Mouse (Mus musculus): ENCODE measurements around the gene Reep3.

- TF ChIP-seq TAL1 (IDR thresholded peaks at IDR 0.05; ENCODE audit: low read length) (no peak), GATA1 (IDR thresholded peaks at IDR 0.05; ENCODE audit: low read length) (no peak)
Observed at GRCm38 (mm10) chr10:67126061-67126858, 29.5 kb upstream of the Reep3 start.
